Mouse (Mus musculus): ENCODE data around the gene Otulinl. TPM values are rescaled to one million over a fixed set of nuclear protein-coding genes. Genes with fewer than 3 reads are reported as not detected.

The Otulinl gene
- total RNA-seq, 2 experiments from 2014 or later = 27.6 to 31.8 TPM

DNA sequence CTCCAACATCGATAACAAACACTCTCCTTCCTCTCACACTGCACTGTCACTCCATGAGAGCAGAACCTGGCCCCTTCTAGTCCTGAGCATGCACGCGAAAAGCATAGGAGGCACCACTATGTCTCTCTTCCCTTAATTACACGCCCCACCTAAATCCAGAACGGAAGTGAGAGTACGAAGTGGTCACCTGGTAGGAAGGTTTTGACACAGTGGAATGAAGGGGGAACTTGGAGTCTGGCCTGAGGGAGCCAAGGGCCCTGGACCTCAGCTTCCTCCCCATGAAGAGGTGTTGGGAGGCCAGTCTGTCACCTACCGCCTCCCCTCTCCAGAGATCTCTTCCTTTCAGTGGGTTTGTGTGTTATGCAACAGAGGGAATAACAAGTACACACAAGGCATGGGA is 6.3 kb downstream of the Otulinl start:
- DNase-seq (ENCODE audit: low spot score in 2 of 2) = no peak
- no peak for TF ChIP-seq CTCF (conservative IDR thresholded peaks at IDR 0.05)
- Histone ChIP-seq H3K27ac (peak overlapping the region; percentile 1; the same call in 1 of the 2 replicates), H3K4me3 (no peak overlapping the region)

DNA sequence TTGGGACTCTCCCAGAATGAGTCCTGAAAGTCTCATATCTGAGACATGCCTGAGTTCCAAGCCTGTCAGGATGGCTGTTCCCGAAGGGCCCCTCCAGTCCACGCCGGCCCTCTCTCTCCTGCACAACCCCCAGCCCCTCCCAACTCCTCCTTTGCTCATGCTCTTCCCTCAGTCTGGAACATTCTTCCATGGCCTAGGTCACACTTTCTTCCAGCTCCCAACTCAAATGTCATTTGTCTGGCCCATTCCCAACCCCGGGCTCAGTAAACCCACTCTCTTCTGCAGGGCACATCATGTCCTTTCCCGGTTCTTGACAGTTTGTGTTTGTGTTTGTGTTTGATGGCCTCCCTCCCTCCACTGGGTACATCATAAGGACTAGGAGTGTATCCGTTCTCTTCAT is 7.3 kb downstream of the Otulinl start:
- no peak overlapping the region for H3K27ac ChIP-seq
- no peak for TF ChIP-seq CTCF (conservative IDR thresholded peaks at IDR 0.05)
- DNase-seq (ENCODE audit: low spot score in 2 of 2) = no peak
- H3K4me3 ChIP-seq = no peak overlapping the region

DNA sequence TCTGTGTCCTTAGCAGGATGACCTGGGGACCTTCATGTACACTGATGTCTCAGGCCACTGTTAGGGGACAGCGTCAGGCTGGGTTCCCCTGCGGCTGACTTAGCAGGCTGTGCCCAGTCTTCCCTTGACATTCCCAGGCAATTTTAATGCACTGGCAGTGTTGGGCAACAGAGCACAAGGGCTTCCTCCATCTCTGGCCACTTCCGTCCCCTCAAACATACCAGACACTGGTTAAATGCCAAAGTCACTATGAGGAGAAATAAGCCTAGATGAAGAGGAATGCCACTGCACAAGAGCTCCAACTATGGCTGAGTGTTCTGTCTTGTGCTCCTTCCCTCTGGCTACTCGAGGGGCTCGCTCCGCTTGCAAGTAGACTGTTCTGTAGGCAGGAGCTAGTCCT is 8.2 kb downstream of the Otulinl start:
- DNase-seq (ENCODE audit: low spot score in 2 of 2) = no peak
- no peak overlapping the region for H3K4me3 ChIP-seq
- no peak overlapping the region for H3K27ac ChIP-seq
- no peak for TF ChIP-seq CTCF (conservative IDR thresholded peaks at IDR 0.05)

DNA sequence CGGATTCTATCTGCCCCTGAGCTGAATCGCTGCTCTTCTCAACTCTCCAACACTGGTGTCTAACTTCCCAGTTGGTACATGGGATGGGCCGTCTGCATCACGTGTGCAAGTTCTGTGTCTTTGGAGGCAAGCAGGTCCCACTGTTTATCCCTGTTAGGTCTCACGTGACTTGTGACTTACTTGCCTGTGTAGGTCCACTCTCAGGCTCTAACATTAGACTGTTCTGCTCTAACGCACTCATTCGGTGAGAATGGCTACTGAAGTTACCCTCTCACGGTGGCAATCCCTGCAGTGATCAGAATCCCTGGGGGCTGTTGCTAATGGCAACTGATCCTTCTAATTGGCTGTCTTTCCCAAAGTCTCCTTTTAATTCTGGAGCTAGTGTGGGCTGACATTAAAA is 9.1 kb downstream of the Otulinl start:
- DNase-seq (ENCODE audit: low spot score in 2 of 2) = no peak
- no peak overlapping the region for H3K4me3 ChIP-seq
- H3K27ac ChIP-seq = no peak overlapping the region
- TF ChIP-seq CTCF (conservative IDR thresholded peaks at IDR 0.05) = no peak

DNA sequence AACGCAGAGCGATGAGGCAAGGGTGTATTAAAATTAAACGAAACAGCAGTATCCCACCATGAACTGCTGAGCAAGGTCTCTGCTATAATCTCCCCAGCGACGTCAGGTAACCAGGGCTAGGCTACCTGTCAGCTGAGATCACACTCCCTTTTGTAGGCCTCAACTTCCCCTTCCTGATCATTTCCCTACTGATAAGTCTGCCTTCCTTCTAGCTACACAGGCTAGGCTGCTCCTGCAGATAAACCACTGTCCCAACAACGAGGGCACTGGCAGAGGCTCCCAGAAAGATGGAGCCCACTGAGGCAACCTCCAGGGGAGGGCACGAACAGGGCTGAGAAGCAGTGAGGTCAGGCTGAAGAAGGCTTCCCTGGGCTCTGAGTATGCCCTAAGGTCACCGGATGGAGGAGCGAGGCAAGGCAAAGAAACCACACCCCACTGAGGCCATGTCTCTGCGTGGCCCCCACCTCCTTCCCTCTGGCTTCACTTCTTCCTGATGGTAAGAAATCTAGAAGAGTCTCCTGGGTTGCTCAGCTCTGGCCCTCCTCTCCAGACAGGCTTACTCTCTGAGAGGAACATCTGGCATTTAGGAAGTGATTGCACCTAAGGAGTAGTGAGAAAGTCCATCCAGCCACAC is 9.7 kb downstream of the Otulinl start:
- H3K27ac ChIP-seq = no peak overlapping the region
- no peak overlapping the region for H3K4me3 ChIP-seq
- DNase-seq (ENCODE audit: low spot score in 2 of 2) = no peak
- no peak for TF ChIP-seq CTCF (conservative IDR thresholded peaks at IDR 0.05)

DNA sequence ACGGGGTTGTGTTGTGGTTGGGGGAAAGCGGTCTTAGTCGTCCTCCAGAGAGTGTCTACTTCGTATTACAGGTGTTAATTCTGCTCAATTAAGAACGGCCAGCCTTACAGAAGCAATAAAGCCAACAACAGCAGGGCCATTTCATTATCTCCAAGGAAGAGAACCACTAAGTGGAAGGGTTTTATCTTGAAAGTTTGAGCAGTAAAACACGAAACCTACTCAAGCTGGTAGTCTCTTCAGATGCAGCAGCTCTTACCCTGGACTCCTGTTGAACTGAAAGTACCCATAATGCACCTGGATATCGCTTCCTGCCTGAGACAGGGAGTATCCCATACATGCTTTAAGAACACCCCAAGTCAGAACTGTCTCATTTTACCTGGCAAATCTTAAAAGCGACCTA is 10.7 kb downstream of the Otulinl start:
- Histone ChIP-seq H3K27ac (no peak overlapping the region; the same call in 1 of the 2 replicates), H3K4me3 (no peak overlapping the region)
- DNase-seq (ENCODE audit: low spot score in 2 of 2) = no peak
- no peak for TF ChIP-seq CTCF (conservative IDR thresholded peaks at IDR 0.05)

DNA sequence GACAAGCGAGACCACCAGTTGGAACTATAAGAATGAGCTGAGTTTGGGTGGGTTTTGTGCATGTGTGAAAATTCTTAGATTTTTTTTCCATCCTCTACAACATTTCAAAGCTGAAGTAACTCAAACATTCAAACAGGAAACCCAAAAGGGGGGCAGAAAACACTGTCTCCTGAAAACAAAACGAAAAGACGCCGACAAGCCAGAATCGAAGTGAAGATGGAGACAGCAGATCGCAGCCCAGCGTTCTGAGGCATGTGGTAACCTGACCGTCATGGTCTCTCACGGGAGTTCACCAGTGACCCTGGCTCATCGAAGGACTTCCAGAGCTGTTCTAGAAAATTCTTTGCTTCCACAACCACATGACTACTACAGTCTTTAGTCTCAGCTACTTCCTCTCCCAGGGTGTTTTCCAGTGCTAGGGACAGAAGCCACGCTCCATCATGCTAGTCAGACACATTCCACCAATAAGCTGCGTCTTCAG is 11.4 kb downstream of the Otulinl start:
- no peak for TF ChIP-seq CTCF (conservative IDR thresholded peaks at IDR 0.05)
- Histone ChIP-seq H3K4me3 (no peak overlapping the region), H3K27ac (peak overlapping the region; percentile 19; the same call in 1 of the 2 replicates)
- DNase-seq (ENCODE audit: low spot score in 2 of 2) = no peak

DNA sequence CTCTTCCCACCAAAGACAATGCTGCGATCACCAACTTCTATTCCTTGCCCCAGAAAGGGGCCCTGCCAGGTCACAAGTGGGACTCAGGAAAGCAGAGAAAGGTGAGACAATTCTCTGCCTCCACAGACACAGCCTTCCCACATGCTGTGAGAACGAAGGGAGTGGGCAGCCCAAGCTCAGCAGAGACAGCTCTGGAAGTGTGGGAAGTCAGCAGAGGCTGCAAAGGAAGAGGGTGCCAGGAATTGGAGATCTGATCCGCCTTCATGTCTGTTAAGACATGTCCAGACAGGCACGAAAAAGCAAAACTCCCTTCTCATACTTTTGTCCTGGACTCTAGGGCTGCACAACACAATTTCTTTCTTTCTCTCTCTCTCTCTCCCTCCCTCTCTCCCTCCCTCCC is 12.1 kb downstream of the Otulinl start:
- peak; percentile 34 to 63 for DNase-seq (ENCODE audit: low spot score in 2 of 2)
- H3K27ac ChIP-seq = peak overlapping the region; percentile 23; the same call in 1 of the 2 replicates
- H3K4me3 ChIP-seq = no peak overlapping the region
- no peak for TF ChIP-seq CTCF (conservative IDR thresholded peaks at IDR 0.05)

DNA sequence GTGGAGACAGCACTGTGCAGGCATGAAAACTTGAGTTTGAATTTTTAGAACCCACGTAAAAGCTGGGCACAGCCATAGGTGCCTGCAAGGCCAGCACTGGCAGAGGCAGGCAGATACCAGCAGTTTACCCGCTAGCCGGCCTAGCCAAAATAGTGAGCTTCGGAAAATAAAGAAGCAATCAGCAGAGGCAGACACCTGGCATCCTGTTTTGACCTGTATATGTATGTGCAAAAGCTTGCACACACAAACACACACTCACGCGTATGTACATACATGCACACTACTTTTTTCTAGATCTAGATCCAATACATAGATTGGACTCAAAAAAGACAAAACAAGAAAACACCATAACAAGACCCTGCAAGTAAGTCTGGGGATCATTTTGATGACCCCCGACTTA is 12.8 kb downstream of the Otulinl start:
- Histone ChIP-seq H3K4me3 (no peak overlapping the region), H3K27ac (no peak overlapping the region)
- no peak for TF ChIP-seq CTCF (conservative IDR thresholded peaks at IDR 0.05)
- DNase-seq (ENCODE audit: low spot score in 2 of 2) = no peak

DNA sequence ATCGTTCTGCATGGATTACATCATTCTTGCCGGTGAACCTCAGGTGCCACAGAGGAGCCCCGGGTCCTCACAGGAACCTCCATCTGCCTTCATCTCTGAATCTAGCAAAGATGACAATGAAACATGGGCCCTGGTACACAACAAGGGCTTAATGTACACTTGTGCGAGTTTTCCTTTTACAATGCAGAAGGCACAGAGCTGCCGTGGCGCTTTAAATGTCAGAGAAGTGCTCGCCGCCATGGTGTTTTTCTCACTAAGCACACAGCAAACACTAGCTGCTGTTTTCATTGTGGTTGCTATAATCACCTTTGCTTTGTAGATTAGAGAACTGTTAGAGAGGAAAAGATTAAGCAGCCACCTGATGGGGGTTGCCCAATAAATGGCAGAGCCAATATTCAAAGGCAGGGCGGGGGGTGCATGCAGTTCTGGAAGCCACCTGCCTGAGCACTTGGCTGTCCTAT is 13.3 kb downstream of the Otulinl start:
- Histone ChIP-seq H3K4me3 (no peak overlapping the region), H3K27ac (no peak overlapping the region)
- DNase-seq (ENCODE audit: low spot score in 2 of 2) = no peak
- no peak for TF ChIP-seq CTCF (conservative IDR thresholded peaks at IDR 0.05)

DNA sequence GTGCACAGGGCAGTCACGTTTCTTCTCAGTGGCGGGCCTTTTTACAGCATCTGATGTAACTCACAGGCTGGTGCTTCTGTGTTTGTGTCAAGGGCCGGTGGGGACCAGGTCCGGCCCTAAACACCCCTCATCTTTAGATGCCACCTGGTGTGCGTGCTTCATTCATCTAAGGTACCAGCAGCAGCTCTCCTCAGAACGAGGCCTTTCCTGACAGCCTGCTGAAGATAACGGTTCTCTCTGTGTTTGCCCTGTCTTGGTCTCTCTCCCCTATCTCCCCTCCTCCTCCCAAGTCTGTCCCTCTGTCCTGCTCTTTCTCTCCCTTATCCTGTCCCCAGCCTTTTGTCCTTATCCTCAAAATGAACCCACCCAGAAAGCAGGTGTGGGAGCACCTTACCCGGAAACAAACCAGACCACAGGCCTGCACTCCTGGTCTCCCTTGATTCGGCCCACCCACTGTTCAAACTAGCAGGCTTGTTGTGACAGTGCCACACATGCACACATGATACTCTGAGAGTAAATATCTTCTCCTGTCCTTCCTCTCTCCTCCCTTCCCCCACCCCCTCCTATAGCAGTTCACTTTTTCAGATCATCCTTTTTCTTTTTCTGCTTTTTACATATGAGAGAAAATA is 14.4 kb downstream of the Otulinl start:
- H3K4me3 ChIP-seq = no peak overlapping the region
- no peak for TF ChIP-seq CTCF (conservative IDR thresholded peaks at IDR 0.05)

DNA sequence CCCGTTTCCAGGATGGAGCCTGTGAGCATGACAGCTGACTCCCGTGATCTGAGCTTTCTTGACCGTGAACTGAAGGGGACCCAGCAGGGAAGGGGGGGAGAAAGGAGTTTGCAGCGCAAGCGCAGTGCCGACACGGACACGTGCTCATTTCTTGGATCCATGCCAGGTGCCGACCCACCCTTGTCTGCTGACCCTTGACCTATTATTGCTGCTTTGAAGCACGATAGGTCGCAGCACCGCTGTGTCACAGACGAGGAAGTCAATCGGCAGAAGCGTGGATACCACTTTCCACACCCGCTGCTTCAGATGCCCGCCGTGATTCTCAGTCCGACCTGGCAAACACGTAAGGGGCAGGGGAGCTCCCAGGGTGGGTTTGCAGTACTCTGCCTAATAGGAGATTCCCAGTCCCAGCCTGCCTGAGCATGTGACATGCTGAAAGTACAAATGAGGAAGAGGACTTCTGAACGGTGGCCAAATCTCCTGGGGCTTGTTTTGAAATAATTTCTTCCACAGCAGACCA is 15.9 kb downstream of the Otulinl start:
- peak overlapping the region; percentile 64 for H3K27ac ChIP-seq
- H3K4me3 ChIP-seq = peak overlapping the region; percentile 17; the same call in 1 of the 2 replicates
- DNase-seq (ENCODE audit: low spot score in 2 of 2) = no peak
- TF ChIP-seq CTCF (conservative IDR thresholded peaks at IDR 0.05) = no peak

More for the DNA sequence above, 14.4 kb downstream of the Otulinl start:
- no peak for DNase-seq (ENCODE audit: low spot score in 2 of 2)
- 0 out of 2 replicates have a peak overlapping the region, but pooled peaks have one; percentile 7 for H3K27ac ChIP-seq

DNA sequence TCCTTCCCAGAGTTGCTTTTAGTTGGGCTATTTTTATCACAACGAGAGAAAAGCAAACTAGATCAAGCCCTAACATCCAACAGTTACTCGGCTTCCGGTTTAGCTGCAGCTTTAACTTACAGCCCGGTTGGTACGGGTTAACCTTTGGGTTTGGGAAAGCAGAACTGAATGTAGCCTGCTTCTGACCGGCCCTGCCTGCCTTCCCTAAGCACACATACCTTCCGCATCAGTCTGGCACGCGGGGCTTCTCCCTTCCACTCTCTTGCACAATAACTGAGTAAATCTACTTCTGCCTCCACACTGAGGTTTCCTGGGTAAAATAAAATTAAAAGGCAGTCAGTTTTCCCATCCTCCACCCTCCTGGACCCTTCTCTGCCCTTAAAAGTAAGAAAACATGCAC is 17.3 kb downstream of the Otulinl start:
- Histone ChIP-seq H3K27ac (0 out of 2 replicates have a peak overlapping the region, but pooled peaks have one; percentile 14), H3K4me3 (no peak overlapping the region)
- DNase-seq (ENCODE audit: low spot score in 2 of 2) = no peak
- TF ChIP-seq CTCF (conservative IDR thresholded peaks at IDR 0.05) = no peak
